In the genomic region with DNA sequence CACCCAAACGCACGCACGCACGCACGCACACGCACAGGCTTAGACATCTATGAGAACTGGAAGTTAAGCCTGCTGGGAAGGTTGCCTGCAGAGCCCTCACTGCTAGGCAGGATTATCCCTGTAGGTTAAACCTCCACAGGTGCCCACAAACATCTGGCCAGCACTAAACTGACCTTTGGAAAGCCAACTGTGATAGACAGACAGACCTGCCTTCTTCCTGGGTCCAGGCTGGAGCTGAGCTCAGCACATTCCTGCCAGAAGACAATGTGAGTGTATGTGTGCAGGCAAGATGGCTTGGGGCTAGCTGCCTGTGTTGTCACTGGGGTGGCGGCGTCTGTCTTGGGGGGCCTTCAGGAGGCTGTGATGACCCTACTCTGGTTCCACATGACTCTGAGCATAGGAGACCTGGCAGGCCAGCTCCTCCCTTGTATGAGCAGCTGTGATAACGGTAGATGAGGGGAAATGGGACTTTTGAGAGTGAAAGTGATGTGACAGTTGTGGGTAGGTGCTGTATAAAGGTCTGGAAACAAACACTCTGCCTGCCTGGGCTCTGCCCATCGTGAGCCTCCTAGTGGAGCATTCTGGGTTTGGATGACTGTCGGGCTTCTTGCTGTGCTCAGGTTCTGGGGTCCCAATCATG, we compare ENCODE assay signal across 13 mouse cellular contexts.
DNase-seq lines count a peak whose midpoint lies in the region; ATAC-seq and TF ChIP-seq lines count a peak whose summit lies in the region.
"Had no signal": no experiment of that assay in that cellular context is flagged by ENCODE, and none has a peak within 500 bp of the region (broad histone marks: within the 10 kb centered on the region; RNA-seq: fewer than 3 reads in every experiment).

No protein-coding gene starts in this region.

- no peaks in the 10 kb centered on the region for H3K9me3 ChIP-seq in lung, postnatal 0 days (ENCODE audit: low read length)
- H3K9me3 ChIP-seq in liver, embryonic 16.5 days (replicated peaks; ENCODE audit: control insufficient read depth, low read length), result no peaks in the 10 kb centered on the region
- H3K9me3 ChIP-seq: embryonic facial prominence, embryonic 12.5 days had no signal

- no peak for TF ChIP-seq EP300 in lung, postnatal 0 days (IDR thresholded peaks at IDR 0.05)

- no peak for DNase-seq in lung, postnatal 0 days (ENCODE audit: low spot score)
- no peak for DNase-seq in lung, postnatal 4 days
- peak; percentile 41 for DNase-seq in induced T-regulatory cell, adult 2 months (ENCODE audit: low read depth)
- DNase-seq in thymus, postnatal 14 days, result peak; percentile 45
- no peak for DNase-seq in ovary, adult 18-20 months (ENCODE audit: low spot score)
- no peak for DNase-seq in right cerebral cortex, postnatal 14 days
- no peak for DNase-seq in gastrocnemius, postnatal 14 days
- DNase-seq: heart, postnatal 10 days; layer of hippocampus, postnatal 36 days; lung, postnatal 10 days had no signal

- intact Hi-C loops in gastrocnemius, postnatal 14 days (cut with DNase I; ENCODE audit: low total_unique reads), result no loop called here

- 0 out of 2 replicates have a peak, but pooled peaks have one; percentile 9 for TF ChIP-seq CTCF in lung, postnatal 0 days (IDR thresholded peaks at IDR 0.05)

- H3K36me3 ChIP-seq in lung, postnatal 0 days (ENCODE audit: insufficient read depth, low read length), result no peaks in the 10 kb centered on the region
- H3K36me3 ChIP-seq in liver, embryonic 16.5 days (ENCODE audit: control insufficient read depth, insufficient read depth), result no peaks in the 10 kb centered on the region
- H3K36me3 ChIP-seq: embryonic facial prominence, embryonic 12.5 days had no signal

- H3K9ac ChIP-seq in lung, postnatal 0 days (replicated peaks; ENCODE audit: low read depth), result no peak overlapping the region
- no peak overlapping the region for H3K9ac ChIP-seq in liver, embryonic 16.5 days (ENCODE audit: low read depth, low read length)
- H3K9ac ChIP-seq: embryonic facial prominence, embryonic 12.5 days had no signal

- 51% methylated on average over 9 of the region's 11 CpGs for WGBS in lung, postnatal 0 days
- 29% methylated on average over 11 of the region's 11 CpGs for WGBS in liver, embryonic 16.5 days (ENCODE audit: insufficient replicate concordance)

- no peak for ATAC-seq in lung, postnatal 0 days
- peak; percentile 65 for ATAC-seq in liver, embryonic 16.5 days (ENCODE audit: low read depth)
- ATAC-seq: Patski had no signal

- H3K4me1 ChIP-seq in lung, postnatal 0 days (ENCODE audit: insufficient read depth, low read depth, low read length), result no peaks in the 10 kb centered on the region
- peaks cover 8% of the 10 kb centered on the region for H3K4me1 ChIP-seq in liver, embryonic 16.5 days (ENCODE audit: control insufficient read depth, low read depth, low read length)

- no peaks in the 10 kb centered on the region for H3K27me3 ChIP-seq in lung, postnatal 0 days (replicated peaks; ENCODE audit: insufficient read depth, low read length)
- H3K27me3 ChIP-seq in liver, embryonic 16.5 days (ENCODE audit: control insufficient read depth, insufficient read depth, low read depth, low read length), result no peaks in the 10 kb centered on the region
- H3K27me3 ChIP-seq: embryonic facial prominence, embryonic 12.5 days; Patski had no signal

- no peak overlapping the region for H3K4me3 ChIP-seq in lung, postnatal 0 days (ENCODE audit: low read depth, low read length)
- no peak overlapping the region for H3K4me3 ChIP-seq in liver, embryonic 16.5 days (ENCODE audit: low read depth, low read length)
- H3K4me3 ChIP-seq: embryonic facial prominence, embryonic 12.5 days had no signal

- no peak overlapping the region for H3K27ac ChIP-seq in lung, postnatal 0 days (ENCODE audit: low read length)
- H3K27ac ChIP-seq in liver, embryonic 16.5 days (ENCODE audit: low read length), result no peak overlapping the region
- H3K27ac ChIP-seq: embryonic facial prominence, embryonic 12.5 days had no signal

- no peak overlapping the region for H3K4me2 ChIP-seq in lung, postnatal 0 days (replicated peaks; ENCODE audit: low read depth, low read length)
- 0 out of 2 replicates have a peak overlapping the region, but pooled peaks have one; percentile 24 for H3K4me2 ChIP-seq in liver, embryonic 16.5 days (ENCODE audit: low read depth, low read length)
- H3K4me2 ChIP-seq: embryonic facial prominence, embryonic 12.5 days had no signal

Comparison
In these comparisons a context has a peak if more than half of its experiments do, and no peak if none do; other contexts are left out.
1. DNase-seq: peak in induced T-regulatory cell, adult 2 months (single experiment) and thymus, postnatal 14 days (single experiment); none in lung, postnatal 0 days (single experiment), lung, postnatal 4 days (0 of 2), ovary, adult 18-20 months (single experiment), right cerebral cortex, postnatal 14 days (single experiment) and gastrocnemius, postnatal 14 days (single experiment).